Comparison of ENCODE assay signal across 8 mouse cellular contexts in the genomic region with DNA sequence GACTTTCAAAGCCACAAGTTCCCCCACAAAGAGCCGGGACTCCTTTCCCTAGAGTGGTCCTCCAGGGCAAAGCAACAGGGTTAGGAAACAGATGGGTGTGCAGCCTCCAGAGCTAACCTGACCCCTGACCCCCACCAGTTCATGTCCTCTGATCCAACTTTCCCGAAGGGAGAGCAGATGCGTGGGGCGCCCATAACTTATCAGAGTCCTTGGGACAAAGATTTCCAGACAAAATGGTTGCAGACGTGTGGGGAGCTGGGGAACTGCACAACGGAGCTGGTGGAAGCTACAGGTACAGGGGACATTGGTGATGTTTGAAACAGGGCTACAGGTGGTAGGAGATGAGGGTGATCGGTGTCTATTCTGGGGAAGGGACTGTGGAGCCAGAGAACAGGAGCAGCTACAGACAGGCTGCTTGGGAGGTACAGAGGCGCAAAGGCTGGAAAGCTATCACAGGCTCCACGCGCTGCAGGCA. TPM values are rescaled to one million over a fixed set of nuclear protein-coding genes. Genes with fewer than 3 reads are reported as not detected.
A peak's percentile ranks its signal among the peaks of the same experiment; 100 is the strongest.
DNase-seq lines count a peak whose midpoint lies in the region; ATAC-seq and TF ChIP-seq lines count a peak whose summit lies in the region.

No protein-coding gene starts in this region.

- peak overlapping the region; percentile 95 for H3K4me2 ChIP-seq in heart, embryonic 14.5 days (ENCODE audit: low read length)
- H3K4me2 ChIP-seq in limb, embryonic 14.5 days (replicated peaks; ENCODE audit: low read depth, low read length, severe bottlenecking) = peak overlapping the region; percentile 93

- no peak for ATAC-seq in heart, embryonic 14.5 days (ENCODE audit: insufficient number of reproducible peaks, insufficient read depth, low FRiP score, low read depth)
- no peak for ATAC-seq in limb, embryonic 14.5 days (ENCODE audit: low FRiP score, low read depth)

- no peaks in the 10 kb centered on the region for H3K9me3 ChIP-seq in heart, embryonic 14.5 days (ENCODE audit: control insufficient read depth, low read length)
- no peaks in the 10 kb centered on the region for H3K9me3 ChIP-seq in limb, embryonic 14.5 days (ENCODE audit: control insufficient read depth, low read length)

- DNase-seq in kidney, adult 18-20 months = peak; percentile 11
- no peak for DNase-seq in kidney, adult 9 months
- DNase-seq in limb, embryonic 14.5 days (ENCODE audit: low spot score) = no peak
- peak; percentile 83 for DNase-seq in retina, postnatal 1 day
- DNase-seq in layer of hippocampus, postnatal 10 days (ENCODE audit: low spot score in 2 of 2) = no peak
- DNase-seq in cerebellum, adult 18-20 months = no peak

- H3K36me3 ChIP-seq in heart, embryonic 14.5 days (ENCODE audit: control insufficient read depth, insufficient read depth, low read length) = no peaks in the 10 kb centered on the region
- no peaks in the 10 kb centered on the region for H3K36me3 ChIP-seq in limb, embryonic 14.5 days (ENCODE audit: control insufficient read depth, insufficient read depth, low read length)

- H3K4me1 ChIP-seq in brown adipose tissue, adult 24 weeks (ENCODE audit: control insufficient read depth, insufficient read depth, insufficient read length, low read length) = no peaks in the 10 kb centered on the region
- H3K4me1 ChIP-seq in heart, embryonic 14.5 days (ENCODE audit: control insufficient read depth in 2 of 2, insufficient read depth in 2 of 2, low read length in 2 of 2) = peaks cover 4 to 12% of the 10 kb centered on the region in 2 experiments; a peak in 3 of 4 replicates
- peaks cover 8% of the 10 kb centered on the region; the same call in 1 of the 2 replicates for H3K4me1 ChIP-seq in limb, embryonic 14.5 days (ENCODE audit: control insufficient read depth, insufficient read depth, low read length)

- peak overlapping the region; percentile 90 for H3K9ac ChIP-seq in heart, embryonic 14.5 days (ENCODE audit: low read length)
- peak overlapping the region; percentile 95 for H3K9ac ChIP-seq in limb, embryonic 14.5 days (ENCODE audit: low read depth, low read length, severe bottlenecking)

- H3K27ac ChIP-seq in brown adipose tissue, adult 24 weeks (replicated peaks; ENCODE audit: low read depth, low read length) = no peak overlapping the region
- H3K27ac ChIP-seq in heart, embryonic 14.5 days (replicated peaks in 1 of 2; ENCODE audit: control insufficient read depth in 1 of 2, insufficient read depth in 1 of 2, low read depth in 2 of 2, low read length in 2 of 2) = no peak overlapping the region
- no peak overlapping the region for H3K27ac ChIP-seq in limb, embryonic 14.5 days (replicated peaks; ENCODE audit: low read depth, low read length)

- TF ChIP-seq POLR2A in limb, embryonic 14.5 days (IDR thresholded peaks at IDR 0.05; ENCODE audit: borderline replicate concordance, extremely low read depth, insufficient read depth, insufficient read length) = no peak

- H3K4me3 ChIP-seq in brown adipose tissue, adult 24 weeks (ENCODE audit: insufficient read depth, low read depth, low read length) = peak overlapping the region; percentile 91
- H3K4me3 ChIP-seq in heart, embryonic 14.5 days (ENCODE audit: control insufficient read depth in 1 of 2, insufficient read depth in 1 of 2, low read depth in 1 of 2, low read length in 2 of 2) = peak overlapping the region; percentile 82 to 86
- peak overlapping the region; percentile 72 for H3K4me3 ChIP-seq in limb, embryonic 14.5 days (replicated peaks; ENCODE audit: low read length)

- under 1% methylated on average over 10 of the region's 10 CpGs for WGBS in heart, embryonic 14.5 days
- WGBS in limb, embryonic 14.5 days = 0% methylated on average over 10 of the region's 10 CpGs

- no peaks in the 10 kb centered on the region for H3K27me3 ChIP-seq in heart, embryonic 14.5 days (ENCODE audit: control insufficient read depth, insufficient read depth, low read length)
- H3K27me3 ChIP-seq in limb, embryonic 14.5 days (ENCODE audit: control insufficient read depth, insufficient read depth, low read length) = peaks cover 3% of the 10 kb centered on the region; the same call in 1 of the 2 replicates

RNA-seq across cellular contexts. Expression of a gene that starts 1.4 kb away (rescaled TPM):
- polyA plus RNA-seq in brown adipose tissue, adult 24 weeks (2012; ENCODE audit: insufficient read depth, insufficient read length, missing spikeins) = 1.5 and 2.0 TPM in 2 replicates
- 33.0 and 33.4 TPM in 2 replicates for polyA plus RNA-seq in heart, embryonic 14.5 days (2014; fragmentation: Nextera tagmentation; extraction: Ambion mirVana)
- polyA plus RNA-seq in limb, embryonic 14.5 days (2012; rRNA removed) = 11.7 and 12.2 TPM in 2 replicates
- polyA plus RNA-seq in limb, embryonic 14.5 days (2014; fragmentation: Nextera tagmentation; extraction: Ambion mirVana) = 8.8 and 10.9 TPM in 2 replicates
- total RNA-seq in layer of hippocampus, postnatal 10 days (2021) = 100 to 1,000 TPM; 312 to 341 TPM

Comparison
In these comparisons a context has a peak if more than half of its experiments do, and no peak if none do; other contexts are left out.
1. DNase-seq: peak in kidney, adult 18-20 months (single experiment) and retina, postnatal 1 day (single experiment); none in kidney, adult 9 months (single experiment), limb, embryonic 14.5 days (single experiment), layer of hippocampus, postnatal 10 days (0 of 2) and cerebellum, adult 18-20 months (0 of 2).
2. Peak in every context shown above with its lines, with median percentiles within 50 percentile points of each other: H3K4me3 ChIP-seq.